In genomic region chr10:39238596-39238995, GRCm38 (mm10) we compare ENCODE assay signal across 8 mouse cellular contexts.
DNase-seq lines count a peak whose midpoint lies in the region.
"Had no signal": no experiment of that assay in that cellular context is flagged by ENCODE, and none has a peak within 500 bp of the region (broad histone marks: within the 10 kb centered on the region; RNA-seq: fewer than 3 reads in every experiment).

No protein-coding gene starts in this region.

- peak; percentile 44 for DNase-seq in kidney, postnatal 10 days
- no peak for DNase-seq in kidney, adult 9 months
- peak; percentile 57 for DNase-seq in adipocyte (ENCODE audit: low spot score)
- peak; percentile 56 to 72 for DNase-seq in adrenal gland, adult 18-20 months (ENCODE audit: low spot score in 2 of 2)
- DNase-seq in cerebellum, adult 9-11 months = peak; percentile 14
- DNase-seq in right cerebral cortex, postnatal 4 days = no peak
- DNase-seq in gastrocnemius, postnatal 10 days = no peak
- DNase-seq: liver, embryonic 13.5 days had no signal

Comparison
In these comparisons a context has a peak if more than half of its experiments do, and no peak if none do; other contexts are left out.
1. DNase-seq: peak in kidney, postnatal 10 days (single experiment), adipocyte (single experiment), adrenal gland, adult 18-20 months (2 of 2) and cerebellum, adult 9-11 months (single experiment); none in kidney, adult 9 months (single experiment), right cerebral cortex, postnatal 4 days (single experiment) and gastrocnemius, postnatal 10 days (single experiment).